Mouse (Mus musculus) ES-E14 (cell line): ENCODE measurements at regions not wholly inside any gene's neighbourhood (a gene's known extent, or its start where the extent isn't known, plus 50 kb on each side); places are given as distances from the start of the nearest gene placed in this dataset.

Source experiments
- DNase-seq: peaks from one replicate; pipeline ENCODE4 v3.0.0-alpha.2; 2013; ENCODE audit warnings: low read depth, low spot score
- H3K27ac ChIP-seq: 2 replicates; pipeline ENCODE4 v1.5.1; 2012; ENCODE audit warnings: low read depth, mild to moderate bottlenecking, low read length, moderate library complexity, mixed read lengths; ENCODE audit not compliant: poor library complexity, insufficient read depth, severe bottlenecking
- H3K36me3 ChIP-seq: 2 replicates; pipeline ENCODE4 v1.6.1; 2012; ENCODE audit warnings: mild to moderate bottlenecking, low read length, moderate library complexity, mixed read lengths; ENCODE audit not compliant: control insufficient read depth, poor library complexity, insufficient read depth, severe bottlenecking
- H3K4me1 ChIP-seq, 2 experiments: fragments of 150-350 bp in 1 of 2; sonication (generic) in 1 of 2; 2 replicates each; pipeline ENCODE4 v1.6.1; 2012; ENCODE audit warnings: low read length in 2 of 2, mild to moderate bottlenecking in 1 of 2, mixed read lengths in 1 of 2; ENCODE audit not compliant: control insufficient read depth in 2 of 2, insufficient read depth in 2 of 2, poor library complexity in 1 of 2
- H3K4me3 ChIP-seq, 2 experiments: fragments of 150-350 bp in 1 of 2; sonication (generic) in 1 of 2; 2 replicates each; pipeline ENCODE4 v1.5.1; 2012; ENCODE audit warnings: low read length in 2 of 2, low read depth in 1 of 2, mild to moderate bottlenecking in 1 of 2, mixed read lengths in 1 of 2; ENCODE audit not compliant: insufficient read depth in 1 of 2, poor library complexity in 1 of 2, severe bottlenecking in 1 of 2
- H3K9ac ChIP-seq: 2 replicates; pipeline ENCODE4 v1.6.1; 2012; ENCODE audit warnings: low read depth, mild to moderate bottlenecking, low read length, mixed read lengths; ENCODE audit not compliant: poor library complexity, insufficient read depth, severe bottlenecking
- H3K9me3 ChIP-seq: fragments of 150-350 bp; sonication (generic); 2 replicates; pipeline ENCODE4 v1.6.1; 2012; ENCODE audit warnings: low read depth, mild to moderate bottlenecking, low read length; ENCODE audit not compliant: control insufficient read depth, insufficient read depth
- CHD2 ChIP-seq: IDR thresholded peaks from 2 replicates; pipeline ENCODE4 v1.6.1; 2014; ENCODE audit warnings: mild to moderate bottlenecking, low read depth, low read length, inconsistent platforms
- HCFC1 ChIP-seq: IDR thresholded peaks from 2 replicates; pipeline ENCODE4 v1.6.1; 2012; ENCODE audit warnings: low read length, inconsistent platforms, borderline replicate concordance; ENCODE audit not compliant: insufficient read depth
- MAFK ChIP-seq: IDR thresholded peaks from 2 replicates; pipeline ENCODE4 v1.6.1; 2014; ENCODE audit warnings: mild to moderate bottlenecking, low read depth, low read length, inconsistent platforms; ENCODE audit not compliant: insufficient read depth
- ZC3H11A ChIP-seq: IDR thresholded peaks from 2 replicates; pipeline ENCODE4 v1.6.1; 2012; ENCODE audit warnings: low read depth, mild to moderate bottlenecking, inconsistent platforms, low read length, borderline replicate concordance
- ZNF384 ChIP-seq: IDR thresholded peaks from 2 replicates; pipeline ENCODE4 v1.6.1; 2012; ENCODE audit warnings: low read depth, low read length, inconsistent platforms
- in situ Hi-C, 2 experiments: fragments of 600-800 bp; cut with MboI; formaldehyde crosslinking; loops; one replicate each; pipeline ENCODE4 v1.15.1; 2025; ENCODE audit warnings: low sequenced_read_pairs in 2 of 2, inconsistent platforms in 1 of 2; ENCODE audit not compliant: unreplicated experiment in 2 of 2

GRCm38 (mm10) chr9:88221276-88221675, 105.7 kb upstream of the Nt5e start:
- in situ Hi-C loops = no loop called here
- no peaks in the 10 kb centered on the region for H3K9me3 ChIP-seq
- no peaks in the 10 kb centered on the region for H3K4me1 ChIP-seq
- H3K27ac ChIP-seq = no peak overlapping the region
- H3K9ac ChIP-seq = no peak overlapping the region
- no peaks in the 10 kb centered on the region for H3K36me3 ChIP-seq
- no peak for TF ChIP-seq ZNF384
- no peak for TF ChIP-seq MAFK
- no peak for TF ChIP-seq CHD2
- no peak for TF ChIP-seq ZC3H11A
- no peak for TF ChIP-seq HCFC1
- no peak overlapping the region for H3K4me3 ChIP-seq
- no peak for DNase-seq

GRCm38 (mm10) chr9:88221850-88222353, 105.1 kb upstream of the Nt5e start:
- no peaks in the 10 kb centered on the region for H3K4me1 ChIP-seq
- DNase-seq = peak; percentile 64
- H3K9me3 ChIP-seq = no peaks in the 10 kb centered on the region
- no peak for TF ChIP-seq HCFC1
- TF ChIP-seq MAFK = no peak
- TF ChIP-seq ZNF384 = peak; percentile 68; the same call in 1 of the 2 replicates
- TF ChIP-seq CHD2 = no peak
- TF ChIP-seq ZC3H11A = peak; percentile 91
- in situ Hi-C loops = no loop called here
- H3K36me3 ChIP-seq = no peaks in the 10 kb centered on the region
- H3K9ac ChIP-seq = no peak overlapping the region
- H3K27ac ChIP-seq = no peak overlapping the region
- no peak overlapping the region for H3K4me3 ChIP-seq

DNA sequence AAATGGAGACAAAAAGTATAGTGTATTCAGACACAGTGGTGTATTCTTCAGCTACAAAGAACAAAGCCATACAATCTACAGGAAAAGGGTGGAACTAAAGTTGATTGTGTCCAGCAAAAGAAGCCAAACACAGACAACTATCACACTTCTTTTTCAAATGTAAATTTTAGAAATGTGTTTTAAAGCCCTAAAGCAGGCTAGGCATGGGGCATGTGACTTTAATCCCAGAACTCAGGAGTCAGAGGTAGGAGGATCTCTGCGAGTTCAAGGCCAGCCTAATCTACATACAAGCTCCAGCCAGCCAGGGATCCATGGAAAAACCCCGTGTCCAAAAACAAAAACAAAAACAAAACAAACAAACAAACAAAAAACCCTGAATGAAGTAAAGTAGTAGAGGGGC, 89.9 kb upstream of the Nt5e start:
- Histone ChIP-seq H3K36me3 (no peaks in the 10 kb centered on the region), H3K4me3 (no peak overlapping the region), H3K27ac (no peak overlapping the region), H3K9me3 (no peaks in the 10 kb centered on the region), H3K9ac (no peak overlapping the region), H3K4me1 (peaks cover 0 to 8% of the 10 kb centered on the region in 2 experiments; a peak in 2 of 4 replicates)
- TF ChIP-seq CHD2 (peak; percentile 38; the same call in 1 of the 2 replicates), ZC3H11A (no peak)
- in situ Hi-C loops = no loop called here
- DNase-seq = peak; percentile 26

GRCm38 (mm10) chr9:88238346-88238745, 88.7 kb upstream of the Nt5e start:
- TF ChIP-seq MAFK (peak; percentile 52; the same call in 1 of the 2 replicates), ZC3H11A (no peak)
- H3K4me3 ChIP-seq = no peak overlapping the region
- no peak for DNase-seq
- no peak overlapping the region for H3K9ac ChIP-seq
- H3K9me3 ChIP-seq = no peaks in the 10 kb centered on the region
- peaks cover 0 to 8% of the 10 kb centered on the region in 2 experiments; a peak in 2 of 4 replicates for H3K4me1 ChIP-seq
- in situ Hi-C loops = no loop called here
- H3K27ac ChIP-seq = no peak overlapping the region
- no peaks in the 10 kb centered on the region for H3K36me3 ChIP-seq

GRCm38 (mm10) chr9:88240740-88241139, 86.3 kb upstream of the Nt5e start:
- no peak overlapping the region for H3K9ac ChIP-seq
- H3K4me1 ChIP-seq = peaks cover 0 to 8% of the 10 kb centered on the region in 2 experiments; a peak in 2 of 4 replicates
- no peak overlapping the region for H3K27ac ChIP-seq
- in situ Hi-C loops = loop anchor here (10.0 kb wide), 1 partner anchor 304 kb away; the partner anchor contains the start of gene Zfp949 (in 2 of the 2)
- no peaks in the 10 kb centered on the region for H3K36me3 ChIP-seq
- TF ChIP-seq CHD2 (no peak), ZNF384 (no peak), ZC3H11A (no peak), HCFC1 (no peak), MAFK (no peak)
- H3K9me3 ChIP-seq = no peaks in the 10 kb centered on the region
- no peak for DNase-seq
- no peak overlapping the region for H3K4me3 ChIP-seq
